Mouse (Mus musculus) G1E (cell line): ENCODE results near the gene Cntn5.

Experiments
- CTCF ChIP-seq: IDR thresholded peaks from 2 replicates; pipeline ENCODE4 v1.5.1; 2012; ENCODE audit warnings: low read depth, low read length, inconsistent platforms, mixed read lengths
- GATA1 ChIP-seq: IDR thresholded peaks from 2 replicates; pipeline ENCODE4 v1.6.1; 2012; ENCODE audit warnings: borderline replicate concordance, low read length, inconsistent platforms, mixed read lengths
- TAL1 ChIP-seq: conservative IDR thresholded peaks from 2 replicates; pipeline ENCODE4 v1.6.1; 2012; ENCODE audit warnings: low read depth, low read length, inconsistent platforms, mixed read lengths

GRCm38 (mm10) chr9:10457900-10458299 lies 446.7 kb downstream of the Cntn5 start:
- no peak for TF ChIP-seq CTCF
- TF ChIP-seq GATA1: no peak
- no peak for TF ChIP-seq TAL1
